Mouse (Mus musculus) C2C12 (cell line): ENCODE measurements around the gene Thap12.

Source experiments
- CEBPB ChIP-seq: IDR thresholded peaks from one replicate; pipeline ENCODE4 v1.6.1; 2011; ENCODE audit warnings: low read depth, mild to moderate bottlenecking, control low read depth, moderate library complexity
- CTCF ChIP-seq: IDR thresholded peaks from one replicate; pipeline ENCODE4 v1.5.1; 2011; ENCODE audit not compliant: control insufficient read depth, insufficient read depth, insufficient read length
- FOSL1 ChIP-seq: IDR thresholded peaks from one replicate; pipeline ENCODE4 v1.8.0; 2011; ENCODE audit warnings: mild to moderate bottlenecking, low read length; ENCODE audit not compliant: poor library complexity, insufficient read depth, severe bottlenecking
- MAX ChIP-seq: IDR thresholded peaks from one replicate; pipeline ENCODE4 v1.6.1; 2011; ENCODE audit warnings: mild to moderate bottlenecking, control low read depth
- MYOD1 ChIP-seq: IDR thresholded peaks from one replicate; pipeline ENCODE4 v1.6.1; 2011; ENCODE audit warnings: low read depth; ENCODE audit not compliant: control insufficient read depth, insufficient read length

GRCm38 (mm10) chr7:98678441-98678840, 24.5 kb upstream of the Thap12 start:
- no peak for TF ChIP-seq CTCF
- TF ChIP-seq CEBPB = no peak
- TF ChIP-seq FOSL1 = no peak
- TF ChIP-seq MAX = no peak
- no peak for TF ChIP-seq MYOD1
